Mouse (Mus musculus) forebrain, embryonic 10.5 days (tissue): Measurements from ENCODE around the gene Ndufb10. TPM values are rescaled to one million over a fixed set of nuclear protein-coding genes. Genes with fewer than 3 reads are reported as not detected.
A peak's percentile ranks its signal among the peaks of the same experiment; 100 is the strongest.
"Not testable (repeated sequence)": the region's sequence is repeated elsewhere in the genome, so short reads cannot be mapped to it uniquely, and the experiment has no call there.

Experiments
- DNase-seq: peaks from one replicate; pipeline ENCODE4 v3.0.0-alpha.2; 2017; ENCODE audit warnings: low spot score; ENCODE audit errors: extremely low spot score
- H3K27ac ChIP-seq: fragments of 300-500 bp; sonication (generic); 2 replicates; pipeline ENCODE4 v1.5.1; 2016; ENCODE audit warnings: mild to moderate bottlenecking
- H3K27me3 ChIP-seq: fragments of 300-500 bp; sonication (generic); 2 replicates; pipeline ENCODE4 v1.6.1; 2016; ENCODE audit warnings: mild to moderate bottlenecking; ENCODE audit not compliant: poor library complexity, severe bottlenecking
- H3K36me3 ChIP-seq: fragments of 300-500 bp; sonication (generic); replicated peaks from 2 replicates; pipeline ENCODE4 v1.6.1; 2016; ENCODE audit warnings: mild to moderate bottlenecking, moderate library complexity
- H3K4me1 ChIP-seq: fragments of 300-500 bp; sonication (generic); 2 replicates; pipeline ENCODE4 v1.6.1; 2016
- H3K4me3 ChIP-seq: fragments of 300-500 bp; sonication (generic); 2 replicates; pipeline ENCODE4 v1.5.1; 2016; ENCODE audit warnings: mild to moderate bottlenecking, moderate library complexity
- H3K9me3 ChIP-seq: fragments of 300-500 bp; sonication (generic); 2 replicates; pipeline ENCODE4 v1.6.1; 2016; ENCODE audit warnings: mild to moderate bottlenecking, moderate library complexity
- WGBS: fragments of 180-500 bp; shearing (Covaris S2); methylation state at CpG from one replicate; pipeline ENCODE4 v1.1.7; 2016; 5-methylcytosine and 5-hydroxymethylcytosine counted together
- polyA plus RNA-seq: library from polyadenylated mRNA; unstranded; fragments of >200 nt; fragmentation: Nextera tagmentation; extraction: Ambion mirVana; gene quantifications from 2 replicates; pipeline ENCODE4 v1.2.1, GENCODE M21; 2016

Ndufb10 gene
- polyA plus RNA-seq, 1 experiment from 2014 or later: 194 TPM

DNA sequence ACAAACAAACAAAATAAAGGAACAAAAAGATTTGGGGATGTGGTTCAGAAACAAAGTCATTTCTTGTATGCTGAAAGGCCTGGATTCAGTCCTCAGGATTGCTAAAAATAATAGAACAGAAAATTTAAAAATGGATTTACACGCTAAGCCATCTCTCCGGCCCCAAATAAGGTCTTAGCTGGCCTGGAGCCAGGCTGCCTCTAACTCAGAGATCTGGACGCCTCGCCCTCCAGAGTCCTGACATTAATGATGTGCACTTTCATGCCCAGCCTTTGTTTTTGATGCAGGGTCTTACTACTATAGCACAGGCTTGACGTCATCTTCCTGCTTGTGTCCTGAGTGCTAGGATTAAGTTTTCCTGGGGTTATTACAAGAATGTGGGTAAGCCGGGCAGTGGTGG is 4.8 kb upstream of the Ndufb10 start:
- Histone ChIP-seq H3K27me3 (peaks cover 21% of the 10 kb centered on the region), H3K4me1 (peaks cover 4% of the 10 kb centered on the region; the same call in 1 of the 2 replicates), H3K4me3 (no peak overlapping the region), H3K36me3 (no peaks in the 10 kb centered on the region), H3K27ac (no peak overlapping the region), H3K9me3 (no peaks in the 10 kb centered on the region)
- no peak for DNase-seq
- 88% methylated on average over 6 of the region's 6 CpGs for WGBS

DNA sequence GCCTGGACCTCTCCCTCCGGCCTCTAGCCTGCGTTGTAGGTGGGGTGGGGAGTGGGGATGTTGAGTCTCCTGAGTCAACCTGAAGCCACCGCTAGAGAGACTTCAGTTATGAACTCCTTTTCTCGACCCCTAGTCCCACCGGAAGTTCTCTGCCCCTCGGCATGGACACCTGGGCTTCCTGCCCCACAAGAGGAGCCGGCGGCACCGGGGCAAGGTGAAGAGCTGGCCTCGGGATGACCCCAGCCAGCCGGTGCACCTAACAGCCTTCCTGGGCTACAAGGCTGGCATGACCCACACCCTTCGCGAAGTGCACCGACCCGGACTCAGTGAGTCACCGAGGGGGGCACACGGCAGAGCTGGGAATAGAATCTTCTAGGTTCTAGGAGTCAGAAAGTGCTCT is 3.9 kb upstream of the Ndufb10 start:
- no peak for DNase-seq
- no peaks in the 10 kb centered on the region for H3K9me3 ChIP-seq
- 82% methylated on average over 17 of the region's 17 CpGs for WGBS
- H3K27me3 ChIP-seq: peaks cover 16% of the 10 kb centered on the region
- H3K27ac ChIP-seq: no peak overlapping the region
- H3K4me1 ChIP-seq: peaks cover 10% of the 10 kb centered on the region
- H3K36me3 ChIP-seq: no peaks in the 10 kb centered on the region
- no peak overlapping the region for H3K4me3 ChIP-seq

DNA sequence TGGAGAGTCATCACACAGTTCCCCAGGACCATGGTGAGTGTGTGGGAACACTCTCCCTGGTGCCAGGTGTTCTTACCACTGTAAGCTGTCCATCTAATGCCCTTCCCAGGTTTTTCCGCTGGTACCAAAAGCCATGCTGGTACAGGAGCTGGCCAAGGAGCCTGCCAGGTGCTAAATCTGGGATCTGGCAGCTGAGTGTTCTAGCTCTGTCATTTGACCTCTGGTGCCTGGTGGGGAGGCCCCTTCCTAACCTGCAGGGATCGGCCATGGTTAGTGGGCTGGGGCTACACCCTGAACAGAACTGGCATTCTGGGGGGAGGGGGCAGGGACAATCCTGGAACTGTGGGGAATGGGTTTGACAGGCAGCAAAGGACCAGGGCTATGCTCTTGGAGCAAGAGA is 3.3 kb upstream of the Ndufb10 start, which contains the start of gene Rpl3l:
TSS of gene Rpl3l (plus strand) at position 203 of the 400 bp plus-strand sequence.
- Histone ChIP-seq H3K4me3 (no peak within 1 kb of the TSS), H3K27me3 (peaks cover 14% of the 10 kb centered on the region; the same call in 1 of the 2 replicates), H3K27ac (no peak within 1 kb of the TSS), H3K4me1 (peaks cover 16% of the 10 kb centered on the region), H3K36me3 (peaks cover 1% of the 10 kb centered on the region), H3K9me3 (no peaks in the 10 kb centered on the region)
- DNase-seq: no peak
- WGBS: 76% methylated on average over 2 of the region's 2 CpGs

DNA sequence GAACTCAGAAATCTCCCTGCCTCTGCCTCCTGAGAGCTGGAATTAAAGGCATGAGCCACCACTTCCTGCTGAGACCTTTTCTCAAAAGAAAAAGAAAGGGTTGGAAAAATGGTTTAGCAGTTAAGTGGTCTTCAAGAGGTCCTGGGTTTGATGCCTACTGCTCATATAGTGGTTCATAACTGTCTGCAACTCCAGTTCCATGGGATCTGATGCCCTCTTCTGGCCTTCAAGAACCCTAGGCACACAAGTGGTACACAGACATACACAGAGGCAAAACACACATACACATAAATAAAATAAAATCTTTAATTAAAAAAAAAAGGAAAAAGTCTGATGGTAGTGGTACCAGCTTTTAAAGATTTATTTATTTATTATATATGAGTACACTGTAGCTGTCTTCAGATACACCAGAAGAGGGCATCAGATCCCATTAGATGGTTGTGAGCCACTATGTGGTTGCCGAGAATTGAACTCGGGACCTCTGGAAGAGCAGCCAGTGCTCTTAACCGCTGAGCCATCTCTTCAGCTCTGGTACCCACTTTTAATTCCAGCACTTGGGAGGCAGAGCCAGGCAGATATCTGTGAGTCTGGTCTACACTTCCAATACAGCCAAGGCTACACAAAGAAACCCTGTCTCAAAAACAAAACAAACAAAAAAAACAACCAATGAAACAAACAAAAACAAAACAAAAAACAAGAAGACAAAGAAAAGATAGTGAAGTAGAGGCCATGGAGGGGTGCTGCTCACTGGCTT is 1.5 kb upstream of the Ndufb10 start:
- WGBS: 74% methylated on average over 3 of the region's 3 CpGs
- Histone ChIP-seq H3K9me3 (no peaks in the 10 kb centered on the region), H3K4me1 (peaks cover 32% of the 10 kb centered on the region), H3K4me3 (no peak overlapping the region), H3K36me3 (peaks cover 18% of the 10 kb centered on the region), H3K27me3 (peaks cover 6% of the 10 kb centered on the region; the same call in 1 of the 2 replicates), H3K27ac (no peak overlapping the region)
- DNase-seq: no peak

DNA sequence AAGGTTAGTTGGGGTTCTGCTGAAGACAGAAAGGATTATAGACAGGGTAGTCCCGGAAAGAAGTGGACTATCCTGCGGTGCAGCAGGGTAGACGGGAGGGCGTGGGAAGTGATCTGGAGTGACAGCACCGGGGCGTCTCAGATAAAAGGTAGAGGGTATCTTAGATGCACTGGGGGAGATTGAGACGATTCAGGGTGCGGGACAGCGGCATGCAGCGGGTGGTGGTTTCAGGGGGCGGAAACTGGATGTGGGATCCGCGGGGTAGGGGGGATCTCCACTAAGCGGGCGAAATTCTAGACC is 447 bp downstream of the Ndufb10 start:
- Histone ChIP-seq H3K36me3 (peaks cover 24% of the 10 kb centered on the region), H3K27ac (peak overlapping the region; percentile 86), H3K4me3 (peak overlapping the region; percentile 91), H3K9me3 (no peaks in the 10 kb centered on the region), H3K27me3 (peaks cover 6% of the 10 kb centered on the region; the same call in 1 of the 2 replicates), H3K4me1 (peaks cover 38% of the 10 kb centered on the region)
- under 1% methylated on average over 15 of the region's 15 CpGs for WGBS
- DNase-seq: no peak

DNA sequence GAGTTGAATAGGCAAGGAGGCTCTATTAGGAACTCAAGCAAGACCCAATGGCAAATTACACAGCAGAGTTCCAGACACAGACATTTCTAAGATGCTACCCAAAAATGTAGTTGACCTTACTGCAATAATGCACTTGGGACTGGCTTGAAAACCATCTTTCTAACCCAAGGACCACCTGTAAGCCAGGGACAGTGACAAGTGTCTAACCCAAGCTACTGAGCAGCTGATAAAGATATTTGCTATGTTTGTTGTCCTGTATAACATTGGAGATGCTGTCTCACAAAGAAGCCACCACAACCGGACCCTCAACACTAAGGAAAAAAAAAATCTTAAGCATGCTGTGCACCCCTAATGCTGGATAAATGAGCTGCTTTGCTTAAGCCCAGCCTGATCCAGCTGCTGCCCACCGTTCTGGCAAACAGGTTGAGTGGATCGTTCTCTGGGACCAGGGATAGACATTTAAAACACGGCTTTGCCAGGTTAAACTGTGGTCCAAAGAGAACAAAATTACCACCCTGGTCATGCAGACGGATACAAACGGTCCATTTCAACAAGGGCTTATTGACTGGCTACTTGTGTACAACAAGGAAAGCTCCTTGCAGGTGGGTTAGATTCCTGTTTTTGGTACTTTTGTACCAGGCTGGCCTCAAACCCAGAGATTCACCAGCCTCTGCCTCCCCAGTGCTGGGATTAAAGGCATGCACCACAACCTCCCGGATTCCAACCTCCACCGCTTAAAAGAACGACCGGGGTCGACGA is 977 bp downstream of the Ndufb10 start:
- no peak for DNase-seq
- Histone ChIP-seq H3K9me3 (no peaks in the 10 kb centered on the region), H3K27ac (peak overlapping the region; percentile 86), H3K4me1 (peaks cover 43% of the 10 kb centered on the region), H3K4me3 (peak overlapping the region; percentile 91), H3K27me3 (peaks cover 5% of the 10 kb centered on the region; the same call in 1 of the 2 replicates), H3K36me3 (peaks cover 30% of the 10 kb centered on the region)
- 5% methylated on average over 12 of the region's 12 CpGs for WGBS

DNA sequence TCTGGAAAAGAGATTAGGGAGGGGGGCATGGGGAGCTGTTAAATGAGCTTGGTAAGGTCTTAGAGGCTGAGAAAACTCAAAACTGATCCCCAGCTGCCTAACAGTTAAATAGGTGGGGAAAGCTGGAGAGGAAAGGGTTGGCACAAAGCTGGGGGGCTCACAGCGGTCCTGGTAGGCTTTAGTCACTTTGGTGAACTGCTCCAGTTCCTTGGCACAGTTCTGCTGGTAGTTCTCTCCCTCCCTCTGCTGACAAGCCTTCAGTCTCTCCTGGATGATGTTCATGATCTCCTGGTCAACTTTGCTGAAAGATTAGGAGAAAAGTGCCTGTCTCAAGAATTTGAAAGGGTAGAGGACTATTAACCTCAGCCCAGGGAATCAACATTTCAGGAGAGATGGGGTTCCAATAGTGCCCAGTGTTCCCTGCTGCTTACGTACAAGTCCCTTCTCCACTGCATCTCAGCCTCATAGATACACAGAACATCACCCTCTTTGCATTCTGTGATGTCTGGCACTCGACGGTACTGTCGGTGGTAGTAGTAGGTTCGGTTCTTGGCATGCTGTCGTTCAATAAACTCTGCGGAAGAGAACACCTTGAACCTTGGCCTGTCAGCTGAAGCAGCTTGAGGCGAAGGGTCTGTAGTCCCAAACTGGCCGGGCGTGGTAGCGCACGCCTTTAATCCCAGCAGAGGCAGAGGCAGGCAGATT is 1.9 kb downstream of the Ndufb10 start:
- DNase-seq: no peak
- 40% methylated on average over 13 of the region's 13 CpGs for WGBS
- H3K27me3 ChIP-seq: no peaks in the 10 kb centered on the region

DNA sequence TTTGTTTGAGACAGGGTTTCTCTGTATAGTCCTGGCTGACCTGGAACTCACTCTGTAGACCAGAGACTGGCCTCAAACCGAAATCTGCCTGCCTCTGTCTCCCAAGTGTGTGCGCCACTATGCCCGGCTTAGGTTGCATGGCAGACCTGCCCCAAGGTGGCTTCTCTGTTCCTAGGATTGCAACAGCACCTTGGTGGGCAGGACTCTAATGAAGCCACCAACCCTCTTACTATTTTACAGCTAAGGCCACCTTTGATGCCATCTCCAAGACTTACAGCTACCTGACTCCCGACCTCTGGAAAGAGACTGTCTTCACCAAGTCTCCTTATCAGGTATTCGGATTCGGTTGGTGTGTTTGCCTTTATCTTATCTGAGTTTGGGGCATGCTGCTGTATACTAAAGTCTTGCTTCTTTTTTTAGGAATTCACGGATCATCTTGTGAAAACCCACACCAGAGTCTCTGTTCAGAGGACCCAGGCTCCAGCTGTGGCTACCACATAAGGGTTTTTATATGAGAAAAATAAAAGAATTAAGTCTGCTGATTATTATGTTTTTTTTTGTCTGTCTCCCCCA is 2.8 kb downstream of the Ndufb10 start:
- WGBS: 78% methylated on average over 7 of the region's 7 CpGs
- not testable (repeated sequence) for H3K9me3 ChIP-seq, DNase-seq, H3K27me3 ChIP-seq, H3K27ac ChIP-seq
- Histone ChIP-seq H3K36me3 (peaks cover 48% of the 10 kb centered on the region), H3K4me1 (peaks cover 44% of the 10 kb centered on the region), H3K4me3 (peak overlapping the region; percentile 91)

More for the DNA sequence above, 1.9 kb downstream of the Ndufb10 start:
- Histone ChIP-seq H3K36me3 (peaks cover 39% of the 10 kb centered on the region), H3K27ac (no peak overlapping the region), H3K9me3 (no peaks in the 10 kb centered on the region), H3K4me3 (peak overlapping the region; percentile 91), H3K4me1 (peaks cover 44% of the 10 kb centered on the region)

DNA sequence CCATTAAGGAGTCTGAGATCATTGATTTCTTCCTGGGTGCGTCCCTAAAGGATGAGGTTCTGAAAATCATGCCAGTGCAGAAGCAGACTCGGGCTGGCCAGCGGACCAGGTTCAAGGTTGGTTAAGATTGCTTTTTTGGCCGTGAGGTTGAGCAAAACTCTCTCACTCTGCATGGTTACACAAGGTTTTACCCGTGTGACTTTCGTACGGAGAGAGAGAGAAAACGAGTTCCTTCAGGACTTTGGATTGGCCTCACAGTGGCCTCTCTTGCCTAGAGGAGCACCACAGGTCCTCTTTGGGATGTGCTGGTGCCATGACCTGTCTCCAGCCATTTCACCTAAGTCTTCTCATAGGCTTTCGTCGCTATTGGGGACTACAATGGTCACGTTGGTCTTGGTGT is 3.7 kb downstream of the Ndufb10 start:
- H3K27me3 ChIP-seq, DNase-seq, H3K9me3 ChIP-seq: not testable (repeated sequence)
- Histone ChIP-seq H3K4me1 (peaks cover 48% of the 10 kb centered on the region), H3K4me3 (peak overlapping the region; percentile 91), H3K27ac (peak overlapping the region; percentile 93), H3K36me3 (peaks cover 56% of the 10 kb centered on the region)
- WGBS: under 1% methylated on average over 11 of the region's 11 CpGs

DNA sequence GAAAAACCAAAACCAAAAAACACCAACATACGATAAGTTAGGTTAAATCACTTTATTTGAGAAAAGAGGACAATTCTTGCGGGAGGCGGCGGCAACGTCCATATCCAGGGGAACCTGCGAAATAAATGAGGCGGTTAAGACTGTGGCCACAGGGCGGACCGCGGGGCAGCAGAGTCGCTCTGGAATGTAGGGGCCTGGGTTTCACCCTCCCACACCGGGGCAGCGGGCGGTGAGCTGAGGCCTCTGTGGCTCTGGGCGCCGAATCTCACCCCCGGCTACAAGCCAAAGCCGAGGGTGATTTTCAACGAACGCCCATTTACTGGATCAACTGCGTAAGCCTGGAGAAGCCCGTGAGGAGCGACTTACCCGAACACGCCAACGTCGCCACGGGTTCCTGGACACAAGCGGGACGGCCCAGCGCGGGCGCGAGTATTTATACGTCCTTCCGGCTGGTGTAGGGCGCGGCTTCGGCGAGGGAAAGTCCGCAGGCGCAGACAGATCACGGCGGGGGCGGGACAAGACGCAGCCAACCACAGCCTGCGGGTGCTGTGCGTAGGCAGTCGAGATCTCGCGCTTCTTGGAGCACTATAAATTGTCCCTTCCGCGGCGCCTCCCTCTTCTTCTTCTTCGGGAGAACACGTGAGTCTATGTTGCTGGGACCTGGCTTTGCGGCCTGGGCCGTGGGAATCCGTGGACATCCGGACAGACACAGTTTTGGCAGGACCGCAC is 4.6 kb downstream of the Ndufb10 start:
- Histone ChIP-seq H3K9me3 (no peaks in the 10 kb centered on the region), H3K4me3 (peak overlapping the region; percentile 91), H3K36me3 (peaks cover 63% of the 10 kb centered on the region), H3K4me1 (peaks cover 51% of the 10 kb centered on the region), H3K27me3 (no peaks in the 10 kb centered on the region), H3K27ac (peak overlapping the region; percentile 93)
- peak; percentile 99 for DNase-seq
- WGBS: under 1% methylated on average over 61 of the region's 61 CpGs

DNA sequence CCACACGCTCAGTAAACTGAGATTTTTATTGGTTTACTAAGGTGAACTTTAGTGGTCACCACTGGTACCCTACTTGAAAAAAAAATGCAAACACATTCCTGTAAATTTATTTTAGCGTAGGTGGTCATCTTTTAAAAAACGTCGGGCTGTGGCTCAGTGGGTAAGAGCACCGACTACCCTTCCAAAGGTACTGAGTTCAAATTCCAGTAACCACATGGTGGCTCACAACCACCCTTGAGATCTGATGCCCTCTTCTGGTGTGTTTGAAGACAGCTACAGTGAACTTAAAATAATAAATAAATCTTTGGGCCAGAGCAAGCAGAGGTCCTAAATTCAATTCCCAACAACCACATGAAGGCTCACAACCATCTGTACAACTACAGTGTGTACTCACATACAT is 5.3 kb downstream of the Ndufb10 start:
- peak overlapping the region; percentile 93 for H3K27ac ChIP-seq

DNA sequence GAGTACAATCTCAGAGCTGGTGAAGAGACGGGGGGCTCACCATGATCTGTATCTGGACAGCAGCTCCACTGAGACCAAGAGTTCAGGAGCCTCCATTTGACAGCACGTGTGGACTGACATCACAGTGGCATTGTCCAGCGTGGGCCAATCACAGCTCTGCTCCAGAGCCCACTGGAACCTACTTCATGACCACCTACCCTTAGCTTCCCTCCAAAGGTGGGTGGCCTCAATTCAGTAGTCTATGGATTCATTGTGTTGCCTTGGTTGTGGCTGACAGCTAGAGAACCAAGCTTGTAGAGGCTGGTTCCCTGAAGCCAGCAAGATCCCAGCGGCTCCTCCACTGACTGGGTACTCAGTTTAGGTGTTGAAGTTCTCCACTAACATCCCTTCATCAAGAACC is 6.3 kb downstream of the Ndufb10 start, which contains the start of the genes Rnf151 and Rps2:
TSS of gene Rnf151 (minus strand) at position 121 of the 400 bp plus-strand sequence.
TSS of gene Rps2 (plus strand) at position 174 of the 400 bp plus-strand sequence.
- H3K27ac ChIP-seq: peak within 1 kb of the TSS; percentile 93
- H3K36me3 ChIP-seq: peaks cover 63% of the 10 kb centered on the region
- H3K9me3 ChIP-seq: no peaks in the 10 kb centered on the region
- DNase-seq: no peak
- H3K4me1 ChIP-seq: peaks cover 38% of the 10 kb centered on the region
- H3K27me3 ChIP-seq: no peaks in the 10 kb centered on the region
- H3K4me3 ChIP-seq: peak within 1 kb of the TSS; percentile 91
- WGBS: 72% methylated on average over 4 of the region's 4 CpGs

More for the DNA sequence above, 5.3 kb downstream of the Ndufb10 start:
- Histone ChIP-seq H3K36me3 (peaks cover 63% of the 10 kb centered on the region), H3K4me3 (peak overlapping the region; percentile 91), H3K4me1 (peaks cover 47% of the 10 kb centered on the region)
- H3K27me3 ChIP-seq, DNase-seq, H3K9me3 ChIP-seq: not testable (repeated sequence)
- WGBS: 63% methylated on average over 5 of the region's 5 CpGs
